Mouse (Mus musculus) lung, postnatal 10 days (tissue): Measurements from ENCODE around the gene Cracr2a.
"Not testable (repeated sequence)": the region's sequence is repeated elsewhere in the genome, so short reads cannot be mapped to it uniquely, and the experiment has no call there.

Source experiments
- DNase-seq: peaks from one replicate; pipeline ENCODE4 v3.0.0; 2021

Gene Cracr2a

GRCm38 (mm10) chr6:127561231-127562020 lies at the start of gene Cracr2a:
Cracr2a (plus strand) TSS chr6:127561338.
- peak; percentile 95 for DNase-seq

- not testable (repeated sequence) for DNase-seq
Observed at GRCm38 (mm10) chr6:127513776-127514175, 47.4 kb upstream of the Cracr2a start.

- no peak for DNase-seq
Observed at GRCm38 (mm10) chr6:127521176-127521575, 40.0 kb upstream of the Cracr2a start.

GRCm38 (mm10) chr6:127522326-127522725 lies 38.8 kb upstream of the Cracr2a start:
- no peak for DNase-seq

GRCm38 (mm10) chr6:127524442-127524841 lies 36.7 kb upstream of the Cracr2a start:
- peak; percentile 85 for DNase-seq

GRCm38 (mm10) chr6:127528625-127529024 lies 32.5 kb upstream of the Cracr2a start:
- DNase-seq, result no peak

GRCm38 (mm10) chr6:127529451-127529850 lies 31.7 kb upstream of the Cracr2a start:
- DNase-seq, result peak; percentile 91

- DNase-seq, result no peak
Observed at GRCm38 (mm10) chr6:127530206-127530605, 30.9 kb upstream of the Cracr2a start.

GRCm38 (mm10) chr6:127531412-127532205 lies 29.5 kb upstream of the Cracr2a start:
- no peak for DNase-seq

- no peak for DNase-seq
Observed at GRCm38 (mm10) chr6:127532304-127532703, 28.8 kb upstream of the Cracr2a start.

GRCm38 (mm10) chr6:127533766-127534165 lies 27.4 kb upstream of the Cracr2a start:
- no peak for DNase-seq

GRCm38 (mm10) chr6:127537035-127537434 lies 24.1 kb upstream of the Cracr2a start:
- no peak for DNase-seq

- no peak for DNase-seq
Observed at GRCm38 (mm10) chr6:127538118-127538517, 23.0 kb upstream of the Cracr2a start.

- no peak for DNase-seq
Observed at GRCm38 (mm10) chr6:127539226-127539625, 21.9 kb upstream of the Cracr2a start.

GRCm38 (mm10) chr6:127539659-127540058 lies 21.5 kb upstream of the Cracr2a start:
- peak; percentile 27 for DNase-seq

GRCm38 (mm10) chr6:127540517-127540916 lies 20.6 kb upstream of the Cracr2a start:
- no peak for DNase-seq

GRCm38 (mm10) chr6:127541617-127542374 lies 19.3 kb upstream of the Cracr2a start:
- DNase-seq, result peak; percentile 74

- peak; percentile 88 for DNase-seq
Observed at GRCm38 (mm10) chr6:127546676-127547075, 14.5 kb upstream of the Cracr2a start.

- DNase-seq, result no peak
Observed at GRCm38 (mm10) chr6:127552940-127553339, 8.2 kb upstream of the Cracr2a start.

- peak; percentile 62 for DNase-seq
Observed at GRCm38 (mm10) chr6:127555553-127555952, 5.6 kb upstream of the Cracr2a start.

- no peak for DNase-seq
Observed at GRCm38 (mm10) chr6:127560872-127561230, 287 bp upstream of the Cracr2a start.

- peak; percentile 41 for DNase-seq
Observed at GRCm38 (mm10) chr6:127563511-127563910, 2.4 kb downstream of the Cracr2a start.
